Mouse (Mus musculus) gastrocnemius, adult 8-10 months (tissue): Measurements from ENCODE around the gene Galns. TPM values are rescaled to one million over a fixed set of nuclear protein-coding genes. Genes with fewer than 3 reads are reported as not detected.
"Not testable (repeated sequence)": the region's sequence is repeated elsewhere in the genome, so short reads cannot be mapped to it uniquely, and the experiment has no call there.

ENCODE experiments used
- DNase-seq, 2 experiments: peaks; one replicate each; pipeline ENCODE4 v3.0.0; 2022; ENCODE audit warnings: low spot score in 2 of 2
- total RNA-seq, 4 experiments: library from RNA; stranded (reverse); gene quantifications; 2 replicates each; pipeline ENCODE4 v1.2.4; 2022

Gene Galns
- total RNA-seq, 4 experiments from 2014 or later, result 0.92 to 0.96 (median 0.93) TPM

DNA sequence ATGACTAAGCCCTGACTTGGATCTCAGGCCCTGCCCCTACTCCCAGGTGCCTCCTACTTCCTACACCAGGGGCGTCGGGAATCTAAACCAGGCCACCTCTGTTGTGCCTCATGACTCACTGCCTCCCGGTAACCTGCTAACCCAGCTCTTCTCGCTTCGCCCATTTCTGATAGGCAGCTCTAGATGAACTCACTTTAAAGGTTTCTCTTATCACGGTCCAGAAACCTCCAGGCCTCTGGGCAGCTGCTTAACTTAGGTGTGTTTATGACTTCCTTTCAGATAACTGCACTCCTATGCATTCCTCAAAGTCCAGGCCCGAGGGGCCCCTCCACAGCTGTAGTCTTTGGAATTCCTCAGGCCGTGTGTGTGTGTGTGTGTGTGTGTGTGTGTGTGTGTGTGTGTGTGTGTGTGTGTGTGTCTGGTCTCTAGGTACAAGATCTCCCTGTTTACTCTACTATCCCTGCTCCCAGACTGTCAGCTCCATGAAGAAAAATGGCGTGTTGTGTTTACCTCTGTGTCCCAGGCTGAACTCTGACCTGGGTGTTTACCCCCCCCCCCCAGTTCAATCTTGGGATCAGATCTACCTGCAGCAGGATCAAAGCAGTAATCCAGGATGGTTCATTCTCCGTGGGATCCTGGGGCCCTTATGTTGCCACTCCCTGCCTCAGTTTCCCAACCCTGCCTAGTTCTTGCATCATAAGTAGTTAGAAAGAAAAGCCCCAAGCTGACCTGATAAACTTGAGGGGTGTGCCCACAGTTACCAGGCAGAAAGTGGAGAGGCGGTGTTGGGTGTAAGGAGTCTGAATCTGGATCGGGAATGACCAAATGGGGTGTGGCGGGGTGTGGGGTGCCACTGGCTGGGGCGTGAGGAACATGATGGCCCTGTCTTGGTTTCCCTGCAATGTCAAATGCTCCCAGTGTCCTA, 24.9 kb upstream of the Galns start:
- no peak for DNase-seq

DNA sequence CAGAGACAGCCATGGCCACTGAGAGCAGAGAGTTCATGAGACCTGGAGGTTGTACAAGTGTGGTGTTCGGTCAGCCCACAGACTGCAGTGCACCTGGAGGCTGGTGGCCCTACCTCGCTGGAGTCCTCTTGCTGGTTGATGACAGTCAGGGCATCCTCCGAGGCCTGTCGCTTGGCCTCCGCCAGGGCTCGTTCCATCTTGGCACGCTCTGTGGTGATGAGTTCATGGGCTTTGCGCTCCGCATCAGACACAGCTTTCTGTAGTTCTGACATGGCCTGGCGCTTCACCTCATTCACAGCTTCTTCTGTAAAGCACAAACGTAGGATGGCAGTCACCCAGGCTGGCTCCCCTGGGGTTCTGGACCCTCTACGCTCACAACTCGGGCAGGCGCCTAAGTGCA, 21.9 kb upstream of the Galns start:
- DNase-seq, result no peak

DNA sequence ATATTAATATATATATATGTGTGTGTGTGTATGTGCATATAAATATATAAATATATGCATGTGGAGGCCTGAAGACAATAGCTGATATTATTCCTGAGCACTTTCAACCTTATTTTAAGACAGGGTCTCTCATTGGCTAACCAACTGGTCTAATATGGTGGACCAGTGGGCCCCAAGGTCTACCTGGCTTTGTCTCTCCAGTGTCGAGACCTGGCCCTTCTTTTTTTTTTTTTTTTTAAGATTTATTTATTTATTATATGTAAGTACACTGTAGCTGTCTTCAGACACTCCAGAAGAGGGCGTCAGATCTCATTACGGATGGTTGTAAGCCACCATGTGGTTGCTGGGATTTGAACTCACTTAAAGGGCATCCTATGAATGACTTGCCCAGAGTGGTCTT, 20.9 kb upstream of the Galns start:
- DNase-seq, result not testable (repeated sequence)

DNA sequence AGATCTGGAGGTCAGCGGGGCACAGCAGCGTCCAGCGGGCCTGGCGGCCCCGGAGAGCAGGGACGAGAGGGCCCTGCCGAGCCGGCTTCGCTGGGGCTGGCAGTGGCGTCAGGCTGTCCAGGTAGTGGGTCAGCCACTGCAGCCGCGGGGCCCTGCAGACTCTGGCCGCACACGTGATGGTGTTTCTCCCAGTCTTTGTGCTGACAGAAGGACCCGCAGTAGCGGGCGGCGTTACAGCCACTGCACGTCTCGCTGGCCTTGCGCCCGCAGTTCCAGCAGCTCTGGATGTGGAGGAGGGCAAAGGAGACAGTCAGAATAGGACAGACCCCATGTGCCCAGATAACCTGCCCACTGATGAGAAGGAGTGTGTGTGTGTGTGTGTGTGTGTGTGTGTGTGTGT, 19.4 kb upstream of the Galns start:
- no peak for DNase-seq

DNA sequence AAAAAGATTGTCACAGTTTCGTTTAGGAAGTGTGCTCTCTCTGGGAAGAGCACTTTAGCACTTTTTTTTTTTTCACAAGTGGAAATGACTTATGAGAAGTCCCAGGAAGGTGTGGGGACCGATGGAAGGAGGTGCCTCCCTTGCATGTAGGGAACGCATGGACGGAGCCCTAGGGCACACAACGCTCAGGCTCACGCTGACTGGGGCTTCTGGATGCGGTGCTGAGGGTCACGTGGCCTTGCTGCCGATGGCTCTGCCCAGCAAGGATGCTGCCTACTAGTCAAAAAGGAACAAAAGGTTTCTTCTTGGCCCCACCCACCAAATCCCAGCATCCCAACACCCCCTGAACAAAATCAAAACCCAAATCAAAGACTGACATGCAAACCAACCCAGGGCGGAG, 18.1 kb upstream of the Galns start:
- no peak for DNase-seq

DNA sequence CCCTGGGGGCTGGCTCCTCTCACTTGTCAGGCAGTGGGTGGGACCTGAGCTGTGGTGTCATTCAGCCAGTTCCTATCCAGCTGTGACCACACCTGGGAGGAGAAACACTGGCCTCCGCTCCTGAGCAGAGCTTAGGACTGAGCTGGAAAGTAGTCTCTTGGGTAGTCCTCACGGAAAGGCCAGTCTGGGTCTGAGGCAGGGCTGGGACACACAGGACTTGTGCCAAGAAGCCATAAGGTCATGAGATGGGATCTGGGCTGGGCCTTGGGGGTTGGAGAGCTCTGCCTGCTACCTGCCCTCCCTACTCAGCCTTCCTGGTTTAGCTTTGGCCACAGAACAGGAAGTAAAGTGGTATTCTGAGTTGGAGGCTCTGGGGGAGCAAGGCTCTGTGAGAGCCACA, 15.6 kb upstream of the Galns start:
- DNase-seq, result no peak

DNA sequence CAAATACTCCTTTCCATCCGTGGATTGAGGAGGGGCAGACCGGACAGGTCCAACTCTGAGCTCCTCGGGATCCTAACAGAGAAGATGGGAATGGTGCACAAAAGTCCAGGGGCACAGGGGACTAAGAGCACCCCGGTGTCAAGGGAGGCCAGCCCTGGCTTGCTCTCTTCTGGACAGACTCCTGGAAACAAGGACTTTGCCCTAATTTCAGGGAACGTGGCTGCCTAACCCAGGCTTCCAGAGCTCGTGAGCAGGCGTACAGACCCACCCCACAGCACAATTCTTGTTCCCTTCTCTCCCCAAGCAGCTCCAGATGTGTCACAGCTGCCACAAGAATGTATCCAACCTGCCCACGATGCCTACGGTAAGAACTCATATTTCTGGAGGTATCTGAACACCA, 14.5 kb upstream of the Galns start:
- no peak for DNase-seq

DNA sequence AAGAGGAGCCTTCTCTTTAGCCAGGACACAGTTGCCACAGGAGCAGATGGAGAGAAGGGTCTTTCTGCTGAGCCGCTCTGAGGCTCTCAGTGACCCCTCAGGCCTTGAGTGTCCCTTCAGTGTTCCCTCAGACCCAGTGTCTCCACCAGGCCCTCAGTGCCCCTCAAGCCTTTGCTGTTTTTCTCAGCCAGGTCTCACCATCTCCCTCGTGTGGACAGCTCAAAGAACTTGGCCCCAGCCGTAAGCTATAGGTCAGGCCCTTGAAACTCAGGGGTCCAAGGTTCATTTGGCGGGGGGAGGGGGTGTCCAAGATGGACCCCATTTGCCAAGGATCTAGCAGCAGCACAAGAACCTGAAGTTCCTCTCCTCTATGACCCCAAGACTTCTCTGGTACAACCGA, 13.4 kb upstream of the Galns start:
- no peak for DNase-seq

DNA sequence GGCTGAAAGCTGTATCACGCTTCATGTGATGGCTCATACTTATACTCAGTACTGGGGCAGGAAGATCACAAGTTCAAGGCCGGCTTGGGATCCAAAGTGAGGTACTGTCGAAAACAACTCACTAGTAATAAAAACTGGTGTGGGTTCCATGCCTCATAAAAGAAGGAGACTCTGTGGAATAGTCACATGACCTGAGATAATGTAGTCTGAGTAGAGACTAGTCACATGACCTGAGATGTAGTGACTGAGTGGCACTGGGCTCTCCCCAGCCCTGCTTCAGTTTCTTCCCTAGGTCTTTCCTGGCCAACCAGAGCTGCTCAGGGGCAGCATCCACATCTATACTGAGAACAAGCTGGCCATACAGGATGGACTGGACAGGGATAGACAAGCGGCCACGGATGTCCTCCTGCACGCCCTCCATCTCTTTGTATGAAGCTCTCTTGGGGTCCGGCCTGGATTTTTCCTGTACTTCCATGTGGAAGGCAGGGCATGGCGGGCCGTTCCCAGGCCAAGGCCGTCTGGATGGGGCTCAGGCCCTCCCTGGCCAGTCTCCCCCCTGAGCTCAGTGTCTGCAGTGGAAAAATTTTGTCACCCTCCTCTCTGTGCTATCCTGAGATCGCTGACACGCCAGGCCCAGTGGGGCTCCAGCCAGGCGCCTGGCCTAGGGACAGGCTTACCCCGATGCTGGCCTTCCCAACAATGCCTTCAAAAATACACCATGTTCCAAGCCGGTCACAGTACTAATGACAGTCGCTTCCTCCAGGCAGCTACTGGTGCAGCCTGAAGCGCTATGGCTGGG, 12.8 kb upstream of the Galns start:
- peak; percentile 57 to 61 for DNase-seq

DNA sequence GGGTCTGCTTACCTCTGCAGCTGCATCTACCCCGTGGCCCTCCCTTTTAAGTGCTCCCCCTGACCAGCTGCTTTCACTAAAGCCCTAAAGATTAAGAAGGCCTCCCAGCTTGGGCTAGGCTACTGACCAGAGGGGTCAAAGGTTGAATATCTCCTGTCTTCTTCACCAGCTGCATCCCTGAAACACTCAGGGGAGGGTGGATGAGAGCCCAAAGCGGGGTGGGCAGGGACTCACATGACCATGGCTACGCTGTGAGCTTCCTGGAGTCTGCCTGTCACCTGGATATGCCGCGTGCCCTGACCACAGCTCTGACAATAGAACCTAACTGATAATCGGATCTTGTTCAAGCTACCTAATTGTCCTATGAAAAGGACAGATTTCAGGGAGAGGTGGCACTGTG, 11.5 kb upstream of the Galns start, which contains the start of gene Pabpn1l:
Gene Pabpn1l, minus strand, starts transcription at position 13 of the 400 bp plus-strand sequence.
- DNase-seq, result no peak

DNA sequence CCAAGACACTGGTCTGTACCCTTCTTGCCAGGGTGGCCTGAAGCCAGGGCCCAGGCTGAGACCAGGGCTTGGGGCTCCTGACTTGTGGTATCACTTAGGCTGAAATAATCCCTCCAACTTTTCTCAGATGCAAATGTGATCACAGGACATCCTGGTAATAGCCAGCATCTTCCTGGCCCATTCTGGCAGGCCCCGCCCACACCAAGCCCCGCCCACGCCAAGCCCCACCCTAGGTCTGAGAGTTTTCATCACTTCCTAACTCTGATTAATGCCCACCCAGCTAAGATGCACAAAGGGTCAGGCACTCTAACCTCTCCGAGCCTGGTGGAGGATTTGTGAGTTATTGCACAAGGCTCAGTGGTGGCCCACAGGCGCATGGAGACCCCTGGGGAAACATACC, 9.2 kb upstream of the Galns start:
- DNase-seq, result no peak

DNA sequence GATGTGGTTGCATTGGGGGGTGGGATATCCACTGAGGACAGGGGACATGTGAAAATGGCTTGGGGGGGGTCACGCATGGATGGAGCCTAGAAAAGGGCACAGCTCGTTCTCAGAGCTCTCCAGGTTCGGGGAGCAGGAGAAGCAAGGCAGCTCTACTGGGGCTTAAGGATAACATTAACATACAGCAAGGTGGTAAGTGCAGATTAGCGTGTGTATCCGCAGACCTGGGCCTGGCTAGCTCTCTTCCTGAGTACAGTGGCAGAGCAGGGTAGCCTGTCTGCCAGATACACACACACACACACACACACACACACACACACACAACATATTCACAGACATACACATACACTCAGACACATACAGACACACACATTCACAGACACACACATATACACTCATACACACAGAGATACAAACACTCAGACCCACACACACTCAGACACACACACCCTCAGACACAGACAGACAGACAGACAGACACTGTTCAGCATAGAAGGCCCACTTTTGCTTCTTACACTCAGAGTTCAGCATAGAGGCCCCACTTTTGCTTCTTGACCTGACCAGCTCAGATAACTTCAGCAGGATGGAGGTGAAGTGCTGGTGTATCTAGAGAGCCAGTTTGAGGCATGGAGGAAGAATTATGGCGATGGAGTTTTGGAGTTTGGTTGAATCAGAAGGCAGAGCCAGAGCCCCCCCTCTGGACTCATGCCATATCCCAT, 7.6 kb upstream of the Galns start:
- DNase-seq, result no peak

DNA sequence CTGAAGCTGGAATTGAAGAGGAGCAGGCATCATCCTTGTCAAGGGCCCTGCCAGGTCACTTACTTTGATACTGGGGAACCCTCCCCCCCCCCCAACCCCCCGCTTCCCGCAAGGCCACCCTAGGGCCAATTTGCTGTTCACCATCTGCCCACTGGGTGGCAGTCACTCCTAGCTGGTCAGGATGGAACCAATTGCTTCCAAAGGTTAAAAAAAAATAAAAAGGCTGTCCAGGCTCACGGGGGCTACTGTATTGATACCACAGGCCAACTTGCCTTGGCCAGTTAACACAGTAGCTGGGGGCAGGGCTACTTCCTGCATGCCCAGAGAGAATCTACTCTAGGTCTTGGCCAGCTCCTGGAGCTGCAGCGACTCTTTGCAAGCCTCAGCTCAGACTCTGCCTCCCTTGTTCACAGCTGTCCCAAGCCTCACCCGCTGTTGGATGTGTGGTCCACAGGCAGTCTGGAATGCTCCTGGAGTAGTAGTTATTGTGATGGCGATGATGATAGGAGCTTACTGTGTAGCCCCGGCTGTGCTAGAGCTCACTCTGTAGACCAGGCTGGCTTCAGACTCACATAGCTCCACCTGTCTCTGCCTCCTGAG, 6.8 kb upstream of the Galns start:
- peak; percentile 74 to 79 for DNase-seq

DNA sequence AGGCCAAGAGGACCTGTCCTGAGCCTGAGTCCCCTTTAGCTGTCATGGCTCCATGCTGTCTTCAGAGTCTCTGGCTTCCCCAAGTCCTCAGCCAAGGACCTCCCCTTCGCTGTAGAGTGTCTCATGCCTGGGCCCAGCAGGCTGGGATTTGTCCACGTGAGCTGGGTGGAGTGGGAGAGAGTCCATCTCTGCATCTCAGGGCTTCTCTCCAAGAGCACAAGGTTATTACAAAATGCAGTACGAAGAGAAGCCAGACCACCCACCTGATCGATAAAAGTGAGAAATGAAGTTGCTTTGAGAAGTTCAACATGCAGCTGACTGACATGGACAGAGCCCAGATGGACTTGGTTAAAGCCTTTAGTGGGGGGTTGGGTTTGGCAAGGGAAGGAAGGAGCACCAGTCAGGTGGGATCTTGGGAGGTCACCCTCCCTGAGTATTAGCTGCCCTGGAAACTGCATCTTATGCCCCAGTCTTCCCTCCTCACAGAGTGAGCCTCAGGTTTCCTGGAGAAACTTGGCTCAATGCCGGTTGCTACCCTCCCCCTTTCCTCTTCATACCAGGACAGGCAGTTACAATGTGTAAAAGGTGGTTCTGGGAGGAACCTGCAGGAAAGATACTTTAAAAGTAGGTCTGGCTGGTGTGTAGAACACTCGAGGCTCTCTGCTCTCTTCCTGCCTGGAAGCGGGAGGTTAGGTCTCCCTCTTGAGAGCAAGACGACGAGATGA, 5.1 kb upstream of the Galns start:
- DNase-seq, result no peak

DNA sequence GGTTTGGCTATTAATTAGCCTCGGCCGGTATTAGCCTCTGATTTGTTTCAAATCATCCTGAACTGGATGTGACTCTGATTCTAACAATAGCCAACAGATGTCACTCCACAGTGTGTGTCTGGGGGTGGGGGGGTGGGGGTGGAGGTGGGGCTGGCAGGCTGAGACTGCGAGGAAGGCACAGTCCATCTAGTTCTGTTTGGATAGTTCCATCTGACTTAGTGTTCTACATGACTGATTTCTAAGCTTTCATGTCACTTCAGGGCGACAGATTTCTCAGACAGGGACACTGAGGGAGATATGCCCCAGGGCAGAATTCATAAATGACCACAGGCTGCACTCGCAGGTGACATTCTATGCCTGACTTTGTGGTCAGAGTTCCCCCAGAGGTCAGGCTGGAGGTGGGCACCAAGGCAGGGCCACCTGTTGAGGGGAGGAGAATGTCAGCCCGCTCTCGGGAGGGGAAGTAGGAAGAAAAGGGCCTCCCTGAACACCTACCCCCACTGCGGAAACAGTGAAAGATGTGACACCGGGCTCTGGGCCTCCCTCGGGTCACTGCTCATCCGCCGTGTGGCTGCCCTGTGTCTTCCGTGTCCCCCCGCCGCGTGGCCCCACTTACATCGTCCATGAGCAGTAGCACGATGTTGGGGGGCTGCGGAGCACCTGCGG, 518 bp downstream of the Galns start:
- peak in 1 of 2 experiments; percentile 16 for DNase-seq

DNA sequence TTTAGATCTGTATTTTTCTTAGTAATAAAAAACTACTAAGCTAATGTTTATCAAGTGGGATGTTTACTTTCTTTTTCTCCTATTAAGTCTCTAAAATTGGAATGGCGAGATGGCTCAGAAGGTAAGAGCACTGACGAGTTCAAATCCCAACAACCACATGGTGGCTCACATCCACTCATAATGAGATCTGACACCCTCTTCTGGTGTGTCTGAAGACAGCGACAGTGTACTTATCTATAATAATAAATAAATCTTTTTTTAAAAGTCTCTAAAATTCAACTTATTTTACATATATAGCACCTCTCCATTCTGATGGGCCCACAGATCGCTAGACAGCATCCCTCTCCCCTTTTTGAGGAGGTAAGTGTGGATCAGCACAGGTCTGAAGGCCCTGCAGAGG, 1.1 kb downstream of the Galns start:
- DNase-seq, result no peak

DNA sequence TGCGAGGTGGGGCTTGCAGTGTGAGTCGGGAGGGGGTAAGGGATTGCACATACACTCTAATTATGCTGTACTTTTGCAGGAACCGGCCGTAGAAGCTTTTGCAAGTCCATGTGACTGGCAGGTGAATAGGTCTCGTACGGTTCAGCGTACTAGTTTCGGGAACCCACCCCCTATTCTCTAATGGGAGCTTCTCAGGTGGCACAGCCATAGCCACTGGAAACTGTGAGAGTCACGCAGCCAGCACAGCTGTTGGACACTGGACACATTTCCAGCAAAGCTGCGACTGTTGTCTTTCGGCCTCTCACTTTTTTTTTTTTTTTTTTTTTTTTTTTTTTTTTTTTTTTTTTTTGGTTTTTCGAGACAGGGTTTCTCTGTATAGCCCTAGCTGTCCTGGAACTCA, 4.5 kb downstream of the Galns start:
- DNase-seq, result no peak

DNA sequence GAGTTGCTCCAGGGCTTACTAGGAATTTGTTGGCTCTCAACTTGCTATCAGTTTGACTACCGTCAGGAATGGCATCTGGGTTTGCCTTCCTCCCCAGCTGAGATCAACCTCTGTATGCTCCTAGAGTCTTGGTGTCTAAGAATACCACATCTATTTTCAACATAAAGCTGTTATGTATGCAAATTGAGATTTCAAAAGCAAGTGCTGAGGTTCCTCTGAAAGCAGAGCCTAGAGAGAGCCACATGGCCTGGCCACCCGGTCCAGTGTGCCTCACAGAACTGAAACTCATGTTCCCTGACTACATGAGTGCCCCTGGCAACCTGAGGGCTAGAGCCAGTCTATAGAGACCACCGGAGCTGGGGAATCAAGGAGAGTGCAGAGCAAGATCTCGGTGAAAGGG, 5.9 kb downstream of the Galns start:
- no peak for DNase-seq

DNA sequence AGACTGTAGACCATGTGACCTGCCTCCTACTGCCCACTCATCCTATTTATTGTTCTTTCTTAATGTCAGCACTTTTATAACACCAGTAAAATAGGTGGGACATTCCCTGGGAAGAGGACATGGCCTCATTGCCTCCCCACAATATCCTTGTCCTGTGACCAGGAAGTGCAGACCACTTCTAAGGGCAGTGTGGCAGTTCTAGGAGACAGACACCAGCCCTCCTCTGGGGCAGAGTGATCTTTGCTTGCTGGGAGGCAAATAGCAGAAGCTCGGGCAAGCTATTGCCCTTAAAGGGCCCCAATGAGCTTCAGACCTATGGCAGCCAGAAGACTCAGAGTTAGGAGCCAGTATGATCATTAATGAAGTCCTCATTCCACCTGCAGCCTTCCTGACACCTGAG, 6.6 kb downstream of the Galns start:
- DNase-seq, result no peak

DNA sequence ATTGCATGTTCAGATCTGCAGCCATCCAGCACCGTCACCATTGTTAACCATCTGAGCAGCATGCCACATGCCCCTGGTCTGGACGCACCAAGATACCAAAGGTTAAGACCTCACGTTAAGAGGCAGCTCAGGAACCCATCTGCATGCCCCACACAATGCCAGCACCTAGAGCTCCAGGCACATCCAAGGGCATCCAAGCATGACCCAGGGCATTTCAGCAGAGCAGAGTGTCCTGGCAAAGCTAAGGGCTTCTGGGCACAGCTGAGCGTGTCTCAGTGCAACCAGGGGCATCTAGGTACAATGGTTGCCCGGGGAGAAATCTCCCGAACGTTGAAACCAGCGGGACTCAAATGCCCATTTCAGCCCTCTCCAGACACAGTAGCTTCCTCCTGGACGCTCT, 10.6 kb downstream of the Galns start:
- DNase-seq, result no peak
